Mouse (Mus musculus): ENCODE measurements around the gene Foxb1. TPM values are rescaled to one million over a fixed set of nuclear protein-coding genes. Genes with fewer than 3 reads are reported as not detected.

Foxb1 gene
- polyA plus RNA-seq, 1 experiment, result not detected

- H3K27me3 ChIP-seq (ENCODE audit: control insufficient read depth), result peaks cover 100% of the 10 kb centered on the region
- H3K4me3 ChIP-seq (replicated peaks), result no peak overlapping the region
- TF ChIP-seq GATA1 (IDR thresholded peaks at IDR 0.05; ENCODE audit: low read length) (no peak), TAL1 (IDR thresholded peaks at IDR 0.05; ENCODE audit: low read length) (no peak)
- H3K9me3 ChIP-seq (ENCODE audit: control insufficient read depth, low read length), result peaks cover 2% of the 10 kb centered on the region
- H3K36me3 ChIP-seq (ENCODE audit: control insufficient read depth), result no peaks in the 10 kb centered on the region
- no peaks in the 10 kb centered on the region for H3K4me1 ChIP-seq (ENCODE audit: control insufficient read depth)
Measured at GRCm38 (mm10) chr9:69758946-69759615, 1.7 kb downstream of the Foxb1 start.

DNA sequence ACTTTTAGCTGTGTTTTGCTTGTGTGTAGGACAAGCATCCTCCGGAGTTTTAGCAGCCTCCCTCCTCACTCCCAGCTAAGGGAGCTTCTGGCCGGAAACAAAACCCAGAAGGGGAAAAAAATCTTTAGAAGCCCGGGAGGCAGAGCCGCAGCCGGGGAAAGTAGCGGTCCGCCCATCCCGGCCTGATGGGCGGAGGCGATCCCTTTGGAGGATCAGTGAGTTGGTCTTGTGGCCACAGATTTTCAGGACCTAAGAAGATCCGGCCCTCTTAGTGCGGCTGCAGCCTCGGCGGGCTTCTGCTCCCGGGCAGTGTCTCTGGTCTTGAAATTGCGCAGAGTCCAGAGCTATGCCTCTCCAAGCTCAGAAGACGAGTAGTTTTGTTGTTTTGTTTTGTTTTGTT, 2.2 kb downstream of the Foxb1 start:
- H3K4me1 ChIP-seq (ENCODE audit: control insufficient read depth), result no peaks in the 10 kb centered on the region
- peaks cover 98% of the 10 kb centered on the region for H3K27me3 ChIP-seq (ENCODE audit: control insufficient read depth)
- no peaks in the 10 kb centered on the region for H3K36me3 ChIP-seq (ENCODE audit: control insufficient read depth)
- H3K9me3 ChIP-seq (ENCODE audit: control insufficient read depth, low read length), result peaks cover 2% of the 10 kb centered on the region
- no peak for TF ChIP-seq GATA1 (IDR thresholded peaks at IDR 0.05; ENCODE audit: low read length)
- TF ChIP-seq TAL1 (IDR thresholded peaks at IDR 0.05; ENCODE audit: low read length), result no peak
- H3K4me3 ChIP-seq (replicated peaks), result no peak overlapping the region

- Histone ChIP-seq H3K4me1 (ENCODE audit: control insufficient read depth) (no peaks in the 10 kb centered on the region), H3K36me3 (ENCODE audit: control insufficient read depth) (no peaks in the 10 kb centered on the region), H3K27me3 (ENCODE audit: control insufficient read depth) (peaks cover 86% of the 10 kb centered on the region), H3K4me3 (replicated peaks) (no peak overlapping the region), H3K9me3 (ENCODE audit: control insufficient read depth, low read length) (peaks cover 2% of the 10 kb centered on the region)
- TF ChIP-seq TAL1 (IDR thresholded peaks at IDR 0.05; ENCODE audit: low read length) (no peak), GATA1 (IDR thresholded peaks at IDR 0.05; ENCODE audit: low read length) (no peak)
Measured at GRCm38 (mm10) chr9:69757254-69757653, 3.5 kb downstream of the Foxb1 start.

- Histone ChIP-seq H3K4me1 (ENCODE audit: control insufficient read depth) (no peaks in the 10 kb centered on the region), H3K4me3 (replicated peaks) (no peak overlapping the region), H3K9me3 (ENCODE audit: control insufficient read depth, low read length) (peaks cover 2% of the 10 kb centered on the region), H3K36me3 (ENCODE audit: control insufficient read depth) (no peaks in the 10 kb centered on the region), H3K27me3 (ENCODE audit: control insufficient read depth) (peaks cover 78% of the 10 kb centered on the region)
- no peak for TF ChIP-seq TAL1 (IDR thresholded peaks at IDR 0.05; ENCODE audit: low read length)
- TF ChIP-seq GATA1 (IDR thresholded peaks at IDR 0.05; ENCODE audit: low read length), result no peak
Measured at GRCm38 (mm10) chr9:69756456-69756855, 4.3 kb downstream of the Foxb1 start.

DNA sequence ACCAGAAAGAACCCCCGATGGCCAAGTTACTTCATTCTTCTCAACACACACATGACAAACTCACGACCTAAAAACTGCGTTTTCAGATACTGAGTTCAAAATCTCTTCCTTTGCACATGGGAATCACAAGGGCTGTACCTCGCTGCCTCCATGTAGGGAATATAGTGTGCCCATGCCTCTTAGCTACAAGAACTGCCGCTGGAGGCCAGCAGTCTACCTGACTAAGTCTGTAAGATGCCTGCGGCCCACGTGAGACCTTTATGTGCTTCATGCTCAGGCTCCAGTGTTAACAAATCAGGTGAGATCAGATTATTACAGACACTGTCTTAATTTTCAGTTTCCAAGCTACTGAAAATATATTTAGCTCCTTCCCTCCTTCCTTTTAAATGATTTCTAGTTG, 4.7 kb downstream of the Foxb1 start:
- H3K9me3 ChIP-seq (ENCODE audit: control insufficient read depth, low read length), result peaks cover 2% of the 10 kb centered on the region
- no peak for TF ChIP-seq GATA1 (IDR thresholded peaks at IDR 0.05; ENCODE audit: low read length)
- H3K27me3 ChIP-seq (ENCODE audit: control insufficient read depth), result peaks cover 73% of the 10 kb centered on the region
- no peaks in the 10 kb centered on the region for H3K36me3 ChIP-seq (ENCODE audit: control insufficient read depth)
- H3K4me1 ChIP-seq (ENCODE audit: control insufficient read depth), result no peaks in the 10 kb centered on the region
- no peak overlapping the region for H3K4me3 ChIP-seq (replicated peaks)

GRCm38 (mm10) chr9:69755157-69755556, 5.6 kb downstream of the Foxb1 start:
- Histone ChIP-seq H3K4me3 (replicated peaks) (no peak overlapping the region), H3K36me3 (ENCODE audit: control insufficient read depth) (no peaks in the 10 kb centered on the region), H3K27me3 (ENCODE audit: control insufficient read depth) (peaks cover 65% of the 10 kb centered on the region), H3K9me3 (ENCODE audit: control insufficient read depth, low read length) (peaks cover 2% of the 10 kb centered on the region), H3K4me1 (ENCODE audit: control insufficient read depth) (no peaks in the 10 kb centered on the region)
- TF ChIP-seq GATA1 (IDR thresholded peaks at IDR 0.05; ENCODE audit: low read length) (no peak), TAL1 (IDR thresholded peaks at IDR 0.05; ENCODE audit: low read length) (no peak)

DNA sequence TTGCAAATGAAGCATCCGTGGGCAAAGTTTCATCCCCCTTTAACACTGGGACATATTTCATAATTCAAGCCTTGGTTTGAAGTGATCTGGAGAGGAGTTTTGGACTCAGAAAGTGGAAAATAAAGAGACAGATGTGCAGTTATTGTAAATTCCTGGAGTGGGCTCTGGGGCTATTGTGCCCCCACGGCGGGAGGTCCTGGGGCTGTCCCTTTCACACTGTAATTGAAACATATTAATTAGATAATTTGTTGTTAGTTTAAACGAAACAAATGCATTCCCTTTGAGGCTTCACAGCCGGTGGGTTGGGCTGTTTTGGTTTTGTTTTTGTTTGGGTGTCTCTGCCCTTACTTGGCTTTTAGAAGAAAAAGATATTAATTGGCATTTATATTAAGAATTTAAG, 6.0 kb downstream of the Foxb1 start:
- Histone ChIP-seq H3K4me3 (replicated peaks) (no peak overlapping the region), H3K36me3 (ENCODE audit: control insufficient read depth) (no peaks in the 10 kb centered on the region), H3K27me3 (ENCODE audit: control insufficient read depth) (peaks cover 60% of the 10 kb centered on the region), H3K9me3 (ENCODE audit: control insufficient read depth, low read length) (peaks cover 2% of the 10 kb centered on the region), H3K4me1 (ENCODE audit: control insufficient read depth) (no peaks in the 10 kb centered on the region)
- TF ChIP-seq GATA1 (IDR thresholded peaks at IDR 0.05; ENCODE audit: low read length) (no peak), TAL1 (IDR thresholded peaks at IDR 0.05; ENCODE audit: low read length) (no peak)

DNA sequence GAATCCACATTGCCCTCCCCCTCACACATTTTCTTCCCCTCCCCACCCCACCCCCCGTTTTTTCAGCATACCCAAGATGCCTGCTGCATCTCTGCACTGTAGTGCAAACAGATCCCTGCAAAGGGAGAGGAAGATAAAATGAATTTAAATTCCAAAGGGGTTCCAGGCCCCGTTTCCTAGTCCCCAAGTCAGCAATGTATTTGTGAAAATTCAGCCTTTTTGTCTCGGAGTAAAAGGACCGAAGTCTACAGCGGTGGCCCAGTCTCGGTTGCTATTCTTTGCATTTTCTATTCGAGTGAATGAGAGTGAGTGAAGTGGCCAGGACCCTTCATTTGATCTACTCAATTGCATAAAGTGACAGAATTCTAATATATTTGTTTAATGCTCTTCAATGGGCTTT, 6.4 kb downstream of the Foxb1 start:
- Histone ChIP-seq H3K4me3 (replicated peaks) (no peak overlapping the region), H3K9me3 (ENCODE audit: control insufficient read depth, low read length) (no peaks in the 10 kb centered on the region; the same call in 1 of the 2 replicates), H3K27me3 (ENCODE audit: control insufficient read depth) (peaks cover 56% of the 10 kb centered on the region), H3K36me3 (ENCODE audit: control insufficient read depth) (no peaks in the 10 kb centered on the region), H3K4me1 (ENCODE audit: control insufficient read depth) (no peaks in the 10 kb centered on the region)
- TF ChIP-seq TAL1 (IDR thresholded peaks at IDR 0.05; ENCODE audit: low read length) (no peak), GATA1 (IDR thresholded peaks at IDR 0.05; ENCODE audit: low read length) (no peak)

DNA sequence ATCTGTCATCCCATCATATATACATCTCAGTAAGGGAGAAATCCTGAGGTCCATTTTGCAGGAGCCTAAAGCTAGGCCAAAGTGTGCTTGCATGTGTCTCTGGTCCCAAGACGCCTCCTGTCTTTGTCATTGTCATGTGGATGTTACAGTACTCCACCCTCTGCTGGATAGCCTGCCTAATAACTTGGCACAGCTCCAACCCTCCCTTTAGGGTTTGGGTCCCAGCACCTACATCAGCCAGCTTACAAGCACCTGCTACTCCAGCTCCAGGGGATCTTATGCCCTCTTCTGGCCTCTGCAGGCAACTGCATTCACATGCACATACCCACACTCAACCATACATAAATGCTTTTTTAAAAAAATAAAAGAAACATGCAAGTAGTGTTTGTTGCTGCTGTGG, 12.8 kb downstream of the Foxb1 start:
- H3K4me1 ChIP-seq (ENCODE audit: control insufficient read depth), result no peaks in the 10 kb centered on the region
- no peaks in the 10 kb centered on the region for H3K27me3 ChIP-seq (ENCODE audit: control insufficient read depth)
- H3K9me3 ChIP-seq (ENCODE audit: control insufficient read depth, low read length), result 0 out of 2 replicates have a peak, but pooled peaks cover 3% of the 10 kb centered on the region
- TF ChIP-seq GATA1 (IDR thresholded peaks at IDR 0.05; ENCODE audit: low read length), result no peak
- no peak overlapping the region for H3K4me3 ChIP-seq (replicated peaks)
- H3K36me3 ChIP-seq (ENCODE audit: control insufficient read depth), result no peaks in the 10 kb centered on the region

DNA sequence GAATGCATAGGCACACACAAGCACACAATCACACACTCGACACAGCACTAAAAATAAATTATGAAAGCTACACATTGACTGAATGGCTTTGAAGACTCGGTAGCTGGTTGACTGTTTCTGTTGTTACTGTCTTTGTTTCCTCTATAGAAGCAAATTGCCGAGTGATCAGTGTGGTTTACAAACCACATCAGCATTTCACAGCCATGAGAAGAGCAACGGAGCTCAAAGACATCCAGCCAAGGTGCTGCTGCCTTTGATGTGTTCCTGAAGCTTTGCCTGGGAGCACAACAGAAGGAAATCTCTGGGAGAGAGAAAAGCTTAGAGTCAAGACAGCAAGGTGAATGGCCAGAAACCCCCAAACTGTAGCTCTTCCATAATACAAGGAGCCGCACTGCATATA, 32.0 kb downstream of the Foxb1 start:
- Histone ChIP-seq H3K4me3 (replicated peaks) (no peak overlapping the region), H3K27me3 (ENCODE audit: control insufficient read depth) (no peaks in the 10 kb centered on the region), H3K36me3 (ENCODE audit: control insufficient read depth) (no peaks in the 10 kb centered on the region), H3K9me3 (ENCODE audit: control insufficient read depth, low read length) (no peaks in the 10 kb centered on the region), H3K4me1 (ENCODE audit: control insufficient read depth) (no peaks in the 10 kb centered on the region)
- TF ChIP-seq TAL1 (IDR thresholded peaks at IDR 0.05; ENCODE audit: low read length) (no peak), GATA1 (IDR thresholded peaks at IDR 0.05; ENCODE audit: low read length) (no peak)
